Mouse (Mus musculus) cerebellum, adult 2 months (tissue): ENCODE results near the gene Dcaf17. TPM values are rescaled to one million over a fixed set of nuclear protein-coding genes. Genes with fewer than 3 reads are reported as not detected.

Experiments used
- DNase-seq, 2 experiments: peaks; one replicate each; pipeline ENCODE4 v3.0.0; 2021
- H3K27ac ChIP-seq: fragments of 200-500 bp; 2 replicates; pipeline ENCODE4 v1.5.1; 2012; ENCODE audit warnings: low read length, control low read depth, inconsistent platforms; ENCODE audit not compliant: insufficient read depth
- H3K27me3 ChIP-seq: fragments of 200-500 bp; 2 replicates; pipeline ENCODE4 v1.6.1; 2012; ENCODE audit warnings: inconsistent platforms, mild to moderate bottlenecking, low read length, moderate library complexity; ENCODE audit not compliant: control insufficient read depth, insufficient read depth
- H3K4me1 ChIP-seq: fragments of 200-500 bp; 2 replicates; pipeline ENCODE4 v1.6.1; 2011; ENCODE audit warnings: low read length; ENCODE audit not compliant: control insufficient read depth, insufficient read depth
- H3K4me3 ChIP-seq: fragments of 200-500 bp; replicated peaks from 2 replicates; pipeline ENCODE3; 2011; ENCODE audit warnings: mild to moderate bottlenecking, low read depth, low read length, control low read depth; ENCODE audit not compliant: insufficient read depth
- CTCF ChIP-seq: fragments of 200-500 bp; IDR thresholded peaks from 2 replicates; pipeline ENCODE4 v1.5.1; 2011; ENCODE audit warnings: low read depth, mild to moderate bottlenecking, control low read depth, low read length, moderate library complexity, borderline replicate concordance; ENCODE audit not compliant: insufficient read depth
- POLR2A ChIP-seq: fragments of 200-500 bp; IDR thresholded peaks from 2 replicates; pipeline ENCODE4 v1.6.1; 2011; ENCODE audit warnings: low read length, control low read depth, borderline replicate concordance; ENCODE audit not compliant: insufficient read depth
- WGBS: fragments of 180-500 bp; shearing (Covaris S2); methylation state at CpG from one replicate; pipeline ENCODE4 v1.1.7; 2018; 5-methylcytosine and 5-hydroxymethylcytosine counted together
- polyA plus RNA-seq: library from polyadenylated mRNA; depleted of rRNA; stranded (reverse); fragments of >200 nt; gene quantifications from 2 replicates; pipeline ENCODE4 v1.2.3, GENCODE M21; 2012

Dcaf17 gene
- polyA plus RNA-seq, 1 experiment, result 7.4 TPM

GRCm38 (mm10) chr2:71023986-71024385 is 31.1 kb upstream of the Dcaf17 start:
- Histone ChIP-seq H3K27me3 (no peaks in the 10 kb centered on the region; the same call in 1 of the 2 replicates), H3K27ac (no peak overlapping the region), H3K4me1 (peaks cover 4% of the 10 kb centered on the region), H3K4me3 (no peak overlapping the region)
- no peak for TF ChIP-seq CTCF
- TF ChIP-seq POLR2A, result no peak
- 93% methylated on average over 6 of the region's 6 CpGs for WGBS
- DNase-seq, result no peak

DNA sequence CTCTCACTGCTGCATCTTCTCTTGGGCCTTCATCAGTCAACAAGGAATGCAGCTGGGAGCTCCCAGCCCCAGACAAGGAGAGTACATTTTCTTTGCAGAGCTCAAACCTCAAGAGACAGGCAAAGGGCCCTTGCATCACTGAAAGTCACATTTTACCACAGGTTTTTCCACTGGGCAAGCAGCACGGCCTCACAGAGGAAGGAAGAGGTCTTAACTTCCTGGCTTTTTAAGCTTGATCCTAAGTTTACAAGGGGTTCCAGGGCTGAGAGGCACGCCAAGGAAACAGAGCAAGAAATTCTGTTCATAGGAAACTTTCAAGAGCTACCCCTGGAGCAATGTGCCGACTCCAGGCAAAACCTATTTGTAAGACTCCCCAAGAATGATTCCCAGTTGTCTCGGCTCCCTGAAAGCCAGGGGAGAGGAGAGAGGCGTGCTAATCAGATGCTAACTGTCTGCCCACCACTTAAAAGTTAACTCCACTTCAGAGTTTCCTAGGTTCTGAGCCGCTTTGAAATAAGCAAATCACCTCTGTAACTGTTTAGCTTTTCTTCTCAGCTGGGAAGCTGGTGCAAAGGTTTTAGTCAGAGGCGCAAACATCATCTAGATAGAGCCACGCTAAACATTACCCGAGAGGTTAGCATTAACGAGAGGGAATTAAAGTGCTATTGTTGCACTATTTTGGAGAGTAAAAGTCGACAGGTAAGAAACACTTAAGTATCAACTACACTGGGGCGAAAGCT is 29.4 kb upstream of the Dcaf17 start:
- Histone ChIP-seq H3K4me3 (no peak overlapping the region), H3K4me1 (no peaks in the 10 kb centered on the region), H3K27ac (no peak overlapping the region), H3K27me3 (no peaks in the 10 kb centered on the region; the same call in 1 of the 2 replicates)
- WGBS, result 80% methylated on average over 12 of the region's 12 CpGs
- no peak for DNase-seq
- no peak for TF ChIP-seq POLR2A
- TF ChIP-seq CTCF, result no peak

GRCm38 (mm10) chr2:71026787-71027186 is 28.3 kb upstream of the Dcaf17 start:
- TF ChIP-seq POLR2A (no peak), CTCF (no peak)
- 55% methylated on average over 5 of the region's 5 CpGs for WGBS
- DNase-seq, result no peak
- Histone ChIP-seq H3K4me1 (no peaks in the 10 kb centered on the region), H3K27ac (no peak overlapping the region), H3K27me3 (no peaks in the 10 kb centered on the region; the same call in 1 of the 2 replicates), H3K4me3 (no peak overlapping the region)

GRCm38 (mm10) chr2:71027631-71028030 is 27.5 kb upstream of the Dcaf17 start:
- 99% methylated on average over 9 of the region's 9 CpGs for WGBS
- H3K27ac ChIP-seq, result no peak overlapping the region
- H3K4me3 ChIP-seq, result no peak overlapping the region
- DNase-seq, result no peak
- no peaks in the 10 kb centered on the region; the same call in 1 of the 2 replicates for H3K27me3 ChIP-seq
- H3K4me1 ChIP-seq, result no peaks in the 10 kb centered on the region
- TF ChIP-seq CTCF, result no peak
- TF ChIP-seq POLR2A, result no peak

DNA sequence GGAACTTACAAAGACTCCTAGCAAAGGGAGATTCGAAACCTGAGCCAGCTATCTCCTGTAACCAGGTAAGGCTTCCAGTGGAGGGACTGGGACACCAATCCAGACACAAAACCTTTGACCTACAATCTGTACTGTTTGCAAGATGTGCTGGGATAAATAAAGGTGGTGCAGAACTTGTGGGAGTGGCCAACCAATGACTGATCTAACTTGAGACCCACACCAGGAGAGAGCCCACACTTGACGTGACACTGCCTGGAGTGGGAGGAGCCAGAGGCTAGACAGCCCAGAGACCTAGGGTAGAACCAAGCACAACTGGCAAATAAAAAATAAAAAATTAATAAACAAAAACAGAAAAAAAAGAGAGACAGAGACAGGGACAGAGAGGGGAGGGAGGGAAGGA is 24.5 kb upstream of the Dcaf17 start:
- Histone ChIP-seq H3K27me3 (no peaks in the 10 kb centered on the region; the same call in 1 of the 2 replicates), H3K27ac (no peak overlapping the region), H3K4me3 (no peak overlapping the region), H3K4me1 (no peaks in the 10 kb centered on the region)
- TF ChIP-seq CTCF (no peak), POLR2A (no peak)
- no peak for DNase-seq
- 93% methylated on average over 2 of the region's 2 CpGs for WGBS

DNA sequence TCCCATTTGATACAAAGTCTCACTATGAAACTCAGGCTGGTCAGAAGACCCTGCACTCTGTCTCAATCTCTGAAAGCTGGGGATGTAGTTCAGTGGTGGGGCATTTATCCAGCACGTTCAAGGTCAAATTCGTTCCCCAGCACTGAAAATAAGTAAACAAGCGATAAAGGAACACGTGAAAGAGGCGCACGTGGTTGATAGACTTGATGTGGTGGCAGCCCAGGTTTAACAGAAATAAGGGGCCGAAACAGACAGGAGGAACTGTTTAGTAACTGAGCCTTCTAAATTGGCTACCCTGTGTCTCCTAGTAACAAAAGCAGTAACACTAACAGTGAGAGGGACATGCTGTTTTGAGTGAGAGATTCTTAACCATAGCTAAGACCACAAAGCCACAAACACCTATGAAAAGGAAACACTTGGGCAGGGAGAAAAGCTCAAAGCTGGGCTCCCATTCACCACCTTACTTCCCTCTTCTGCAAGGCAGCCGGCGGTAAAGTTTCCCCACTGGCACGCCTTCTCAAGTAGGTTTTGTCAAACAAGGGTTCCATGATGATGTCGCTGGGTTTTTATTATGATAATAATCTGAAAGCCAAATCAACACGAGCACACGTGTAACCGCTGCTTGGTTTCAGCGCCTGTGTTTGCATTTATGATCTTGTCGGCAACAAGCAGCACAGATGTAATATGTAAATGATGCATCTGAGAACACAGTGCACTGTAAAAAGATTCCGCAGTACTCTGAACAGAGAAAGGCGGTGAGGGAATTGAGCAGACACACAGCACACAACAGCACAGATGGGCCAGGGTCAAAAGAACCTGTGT is 22.9 kb upstream of the Dcaf17 start:
- Histone ChIP-seq H3K4me1 (no peaks in the 10 kb centered on the region), H3K4me3 (no peak overlapping the region), H3K27ac (no peak overlapping the region), H3K27me3 (no peaks in the 10 kb centered on the region)
- no peak for DNase-seq
- WGBS, result 84% methylated on average over 18 of the region's 18 CpGs
- TF ChIP-seq CTCF (no peak), POLR2A (no peak)

DNA sequence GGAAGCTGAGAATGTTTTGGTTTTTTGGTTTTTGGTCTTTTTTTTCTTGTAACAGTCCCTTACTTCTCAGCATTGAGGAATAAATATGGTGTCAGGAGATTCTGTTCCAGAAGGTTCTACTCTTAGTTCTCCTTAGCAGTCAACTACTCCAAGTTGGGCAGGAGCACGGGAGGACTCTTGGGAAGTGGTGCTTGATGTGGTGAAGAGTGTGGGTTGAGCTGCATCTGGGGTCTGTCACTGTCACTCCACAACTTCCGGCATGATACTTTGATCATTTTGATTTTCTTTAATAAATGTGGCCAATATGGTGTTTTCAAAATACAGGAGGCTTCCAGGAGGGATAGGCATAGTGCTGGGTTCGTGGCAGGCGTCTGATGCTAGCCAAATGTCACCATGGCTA is 22.1 kb upstream of the Dcaf17 start:
- Histone ChIP-seq H3K4me3 (no peak overlapping the region), H3K4me1 (no peaks in the 10 kb centered on the region), H3K27ac (no peak overlapping the region), H3K27me3 (no peaks in the 10 kb centered on the region)
- TF ChIP-seq POLR2A (no peak), CTCF (no peak)
- DNase-seq, result no peak
- 83% methylated on average over 4 of the region's 4 CpGs for WGBS
